Mouse (Mus musculus): Measurements from ENCODE around the gene Rxfp2.

- TF ChIP-seq CTCF (IDR thresholded peaks at IDR 0.05; ENCODE audit: low read depth, low read length): no peak
- no peak for TF ChIP-seq POLR2A (IDR thresholded peaks at IDR 0.05; ENCODE audit: extremely low read depth, insufficient read depth, low read length)
These were observed 26.1 kb downstream of the Rxfp2 start for GRCm38 (mm10) chr5:150044533-150044932.
